Mouse (Mus musculus): ENCODE data around the gene Moap1. TPM values are rescaled to one million over a fixed set of nuclear protein-coding genes. Genes with fewer than 3 reads are reported as not detected.
A peak's percentile ranks its signal among the peaks of the same experiment; 100 is the strongest.

Gene Moap1
- polyA plus RNA-seq, 1 experiment from 2014 or later = 13.1 TPM

DNA sequence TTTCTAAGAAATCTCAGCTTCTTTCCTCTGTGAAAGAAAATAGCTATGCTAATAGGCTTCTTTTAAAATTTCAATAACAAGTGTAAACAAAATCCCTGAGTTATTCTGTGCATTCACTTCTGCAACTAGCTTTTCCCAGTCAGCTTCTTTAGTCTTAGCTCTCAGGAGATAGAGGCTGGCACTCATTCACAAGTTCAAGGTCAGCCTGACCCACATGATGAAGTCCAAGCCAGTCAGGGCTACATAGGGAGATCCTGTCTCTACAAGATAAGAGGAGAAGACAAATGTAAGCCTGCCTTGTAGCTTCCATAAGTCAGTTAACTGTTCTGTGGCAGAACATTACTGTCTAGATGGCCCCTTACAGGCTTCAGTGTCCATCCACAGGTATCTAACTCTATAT, 20.2 kb upstream of the Moap1 start:
- H3K36me3 ChIP-seq = peaks cover 50% of the 10 kb centered on the region
- H3K4me3 ChIP-seq = no peak overlapping the region
- H3K9ac ChIP-seq = no peak overlapping the region
- no peaks in the 10 kb centered on the region for H3K9me3 ChIP-seq (replicated peaks)
- H3K27me3 ChIP-seq = no peaks in the 10 kb centered on the region
- H3K27ac ChIP-seq = no peak overlapping the region
- H3K4me2 ChIP-seq = no peak overlapping the region
- no peak for ATAC-seq (replicated peaks; ENCODE audit: insufficient number of reproducible peaks, insufficient read depth, low FRiP score, low read depth)
- H3K4me1 ChIP-seq (replicated peaks) = peaks cover 13% of the 10 kb centered on the region

DNA sequence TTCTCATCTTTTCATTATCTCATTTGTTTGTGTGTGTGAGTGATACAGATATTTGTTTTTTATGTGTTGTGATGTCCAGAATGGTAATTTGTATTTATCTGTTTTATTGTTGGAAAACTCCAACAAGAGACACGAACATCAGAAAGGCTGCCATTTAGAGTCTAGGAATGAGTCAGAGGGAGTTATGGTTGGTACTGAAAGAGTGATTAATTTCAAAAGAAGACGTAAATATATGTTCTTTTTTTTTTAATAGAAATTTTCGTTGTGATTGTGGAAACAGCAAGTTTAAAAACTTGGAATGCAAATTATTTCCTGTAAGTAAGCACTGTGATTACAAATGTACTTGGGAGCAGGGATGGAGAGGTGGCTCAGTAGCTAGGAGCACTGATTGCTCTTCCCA, 18.2 kb upstream of the Moap1 start:
- Histone ChIP-seq H3K27me3 (no peaks in the 10 kb centered on the region), H3K9me3 (replicated peaks) (no peaks in the 10 kb centered on the region), H3K9ac (no peak overlapping the region), H3K27ac (no peak overlapping the region), H3K4me2 (no peak overlapping the region), H3K4me3 (no peak overlapping the region), H3K4me1 (replicated peaks) (peaks cover 16% of the 10 kb centered on the region), H3K36me3 (peaks cover 32% of the 10 kb centered on the region)
- WGBS = 83% methylated on average over 3 of the region's 3 CpGs
- no peak for ATAC-seq (replicated peaks; ENCODE audit: insufficient number of reproducible peaks, insufficient read depth, low FRiP score, low read depth)

DNA sequence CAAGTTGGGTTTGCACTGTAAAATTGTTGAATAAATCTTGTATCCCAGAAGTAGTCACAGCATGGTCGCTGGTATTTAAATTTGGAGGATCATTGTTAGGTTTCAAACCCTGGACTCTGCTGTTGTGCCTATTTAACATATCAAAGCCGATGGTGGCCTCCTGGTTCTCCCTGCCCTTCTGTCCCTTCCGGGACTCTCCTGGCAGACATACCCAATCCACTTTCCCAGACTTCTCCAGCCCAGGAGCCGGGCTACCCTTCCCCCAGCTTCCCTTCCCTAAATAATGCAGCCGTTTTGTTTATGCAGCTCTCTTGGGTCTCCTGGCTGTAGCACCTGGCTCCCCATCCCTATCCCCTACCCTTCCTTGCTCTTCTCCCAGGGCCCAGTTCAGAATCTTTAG, 15.5 kb upstream of the Moap1 start:
- Histone ChIP-seq H3K4me1 (replicated peaks) (peaks cover 22% of the 10 kb centered on the region), H3K27ac (peak overlapping the region; percentile 87; the same call in 1 of the 2 replicates), H3K9me3 (replicated peaks) (no peaks in the 10 kb centered on the region), H3K4me2 (peak overlapping the region; percentile 84), H3K9ac (peak overlapping the region; percentile 82), H3K36me3 (peaks cover 11% of the 10 kb centered on the region; the same call in 1 of the 2 replicates), H3K4me3 (peak overlapping the region; percentile 90), H3K27me3 (no peaks in the 10 kb centered on the region)
- ATAC-seq (replicated peaks; ENCODE audit: insufficient number of reproducible peaks, insufficient read depth, low FRiP score, low read depth) = no peak
- WGBS = 6% methylated on average over 5 of the region's 5 CpGs

DNA sequence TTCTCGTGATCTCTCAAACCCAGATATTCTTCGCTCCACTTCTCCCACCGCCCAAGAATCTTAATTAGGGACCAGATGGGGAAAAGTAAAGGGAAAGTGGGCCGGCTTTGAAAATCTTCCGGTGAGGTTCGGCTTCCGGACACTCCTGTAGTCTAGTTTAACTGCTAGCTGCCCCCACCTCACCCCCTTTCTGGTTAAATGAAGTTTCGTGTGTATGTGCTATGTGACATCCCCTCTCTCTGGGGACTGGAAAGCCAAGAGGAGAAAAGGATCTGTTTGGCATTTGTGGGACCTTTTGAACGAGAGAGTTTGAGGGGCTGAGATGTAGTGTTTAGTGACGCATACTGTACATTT, 14.9 kb upstream of the Moap1 start, which contains the start of gene Gm20604:
TSS of gene Gm20604 (minus strand) at position 270 of the 354 bp plus-strand sequence.
- H3K4me3 ChIP-seq = peak within 1 kb of the TSS; percentile 90
- peak within 1 kb of the TSS; percentile 84 for H3K4me2 ChIP-seq
- H3K4me1 ChIP-seq (replicated peaks) = peaks cover 22% of the 10 kb centered on the region
- peak within 1 kb of the TSS; percentile 92 for H3K27ac ChIP-seq
- H3K9ac ChIP-seq = peak within 1 kb of the TSS; percentile 82
- H3K36me3 ChIP-seq = peaks cover 8% of the 10 kb centered on the region; the same call in 1 of the 2 replicates
- WGBS = under 1% methylated on average over 10 of the region's 10 CpGs
- no peaks in the 10 kb centered on the region for H3K9me3 ChIP-seq (replicated peaks)
- no peak for ATAC-seq (replicated peaks; ENCODE audit: insufficient number of reproducible peaks, insufficient read depth, low FRiP score, low read depth)
- H3K27me3 ChIP-seq = no peaks in the 10 kb centered on the region

DNA sequence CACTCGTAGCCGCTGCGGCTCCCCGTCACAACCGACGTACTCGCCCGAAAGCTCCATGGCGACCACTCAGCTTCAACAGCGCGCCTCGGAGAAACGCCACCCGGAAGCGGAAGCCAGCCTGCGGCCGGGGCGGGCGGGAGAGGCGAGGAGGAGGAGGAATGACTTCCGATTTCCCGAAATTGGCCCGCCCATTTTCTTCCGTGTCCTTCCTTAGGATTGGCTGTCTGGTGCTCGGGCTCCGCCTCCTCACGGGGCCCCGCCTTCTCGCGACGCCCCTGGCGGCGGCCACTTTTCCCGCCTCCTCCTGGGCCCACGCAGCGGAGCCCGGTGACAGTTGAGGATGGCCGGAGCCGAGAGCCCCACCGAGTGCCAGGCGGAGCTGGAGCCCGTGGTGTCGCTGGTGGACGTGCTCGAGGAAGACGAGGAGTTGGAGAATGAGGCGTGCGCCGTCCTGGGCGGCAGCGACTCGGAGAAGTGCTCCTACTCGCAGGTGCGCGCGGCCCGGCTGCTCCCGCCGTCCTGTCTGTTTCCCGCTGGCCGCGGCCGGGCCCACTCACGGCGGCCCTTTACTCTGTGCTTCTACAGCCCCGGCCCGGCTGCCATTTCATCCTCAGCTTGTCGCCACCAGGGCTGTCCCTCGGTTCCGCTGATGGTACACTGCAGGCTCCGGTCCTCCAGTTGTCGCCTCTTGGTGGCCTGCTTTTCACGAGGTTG, 14.4 kb upstream of the Moap1 start, which contains the start of the genes Gm28051, Gon7 and Ubr7:
TSS of gene Gm28051 (minus strand) at position 77 of the 714 bp plus-strand sequence.
TSS of gene Gon7 (minus strand) at position 115 of the 714 bp plus-strand sequence.
TSS of gene Ubr7 (plus strand) at position 279 of the 714 bp plus-strand sequence.
- H3K36me3 ChIP-seq = peaks cover 7% of the 10 kb centered on the region; the same call in 1 of the 2 replicates
- H3K27ac ChIP-seq = peak within 1 kb of the TSS; percentile 92
- peaks cover 22% of the 10 kb centered on the region for H3K4me1 ChIP-seq (replicated peaks)
- H3K9me3 ChIP-seq (replicated peaks) = no peaks in the 10 kb centered on the region
- ATAC-seq (replicated peaks; ENCODE audit: insufficient number of reproducible peaks, insufficient read depth, low FRiP score, low read depth) = peak; percentile 96
- peak within 1 kb of the TSS; percentile 90 for H3K4me3 ChIP-seq
- WGBS = under 1% methylated on average over 73 of the region's 73 CpGs
- peak within 1 kb of the TSS; percentile 84 for H3K4me2 ChIP-seq
- H3K9ac ChIP-seq = peak within 1 kb of the TSS; percentile 82
- H3K27me3 ChIP-seq = no peaks in the 10 kb centered on the region

DNA sequence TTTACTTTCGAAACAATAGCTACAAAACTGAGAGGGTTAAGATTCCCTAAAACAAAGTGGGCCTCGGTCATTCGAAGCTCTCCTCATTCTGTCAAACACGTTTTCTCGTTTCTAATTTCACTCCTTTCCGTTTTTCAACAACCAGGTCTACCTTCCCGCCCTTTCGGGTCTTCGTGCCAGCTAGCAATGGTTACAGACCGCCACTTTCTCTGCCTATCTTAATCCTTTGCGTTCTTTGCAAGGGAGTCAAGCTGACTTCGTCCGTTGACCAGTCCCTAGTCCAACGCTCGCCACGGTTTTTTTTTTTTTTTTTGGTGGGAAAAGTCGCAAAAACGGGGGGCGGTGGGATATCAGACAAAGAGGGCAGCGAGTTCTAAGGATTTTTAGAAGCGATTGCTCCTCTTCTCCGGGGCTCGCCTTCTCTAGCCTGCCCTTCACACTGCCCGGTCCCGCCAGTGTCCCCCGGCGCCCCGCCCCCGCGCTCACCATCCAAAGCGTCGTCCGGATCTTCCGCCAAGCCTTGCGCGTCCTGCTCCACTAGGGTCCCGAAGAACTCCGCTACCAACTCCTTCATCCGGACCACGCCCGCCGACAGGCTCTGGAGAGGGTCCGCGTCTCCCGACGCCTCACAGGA, 13.7 kb upstream of the Moap1 start:
- H3K4me1 ChIP-seq (replicated peaks) = peaks cover 22% of the 10 kb centered on the region
- H3K9me3 ChIP-seq (replicated peaks) = no peaks in the 10 kb centered on the region
- peak overlapping the region; percentile 92 for H3K27ac ChIP-seq
- peak overlapping the region; percentile 79 for H3K4me2 ChIP-seq
- H3K9ac ChIP-seq = peak overlapping the region; percentile 63
- ATAC-seq (replicated peaks; ENCODE audit: insufficient number of reproducible peaks, insufficient read depth, low FRiP score, low read depth) = peak; percentile 81
- H3K36me3 ChIP-seq = peaks cover under 1% of the 10 kb centered on the region; the same call in 1 of the 2 replicates
- H3K4me3 ChIP-seq = peak overlapping the region; percentile 90
- no peaks in the 10 kb centered on the region for H3K27me3 ChIP-seq
- WGBS = 1% methylated on average over 46 of the region's 46 CpGs

DNA sequence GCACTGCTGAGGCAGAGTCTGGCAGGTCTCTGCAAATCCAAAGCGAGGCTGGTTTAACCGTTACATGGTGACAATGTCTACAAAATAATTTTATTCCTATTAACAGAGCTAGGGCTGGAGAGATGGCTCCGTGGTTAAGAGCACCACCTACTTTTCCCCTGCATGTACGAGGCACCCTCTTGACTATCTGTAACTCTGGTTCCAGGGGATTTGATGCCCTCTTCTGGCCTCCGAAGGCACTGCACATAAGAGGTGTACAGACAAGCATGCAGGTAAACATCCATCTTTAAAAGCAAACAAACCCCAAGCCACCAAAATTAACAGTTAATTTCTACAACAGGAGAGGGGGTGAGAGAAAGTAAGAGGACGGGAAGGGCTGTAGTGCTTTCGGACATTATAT, 12.8 kb upstream of the Moap1 start:
- Histone ChIP-seq H3K36me3 (no peaks in the 10 kb centered on the region; the same call in 1 of the 2 replicates), H3K27ac (0 out of 2 replicates have a peak overlapping the region, but pooled peaks have one; percentile 92), H3K9ac (peak overlapping the region; percentile 63; the same call in 1 of the 2 replicates), H3K4me2 (peak overlapping the region; percentile 79), H3K9me3 (replicated peaks) (no peaks in the 10 kb centered on the region), H3K27me3 (no peaks in the 10 kb centered on the region), H3K4me1 (replicated peaks) (peaks cover 22% of the 10 kb centered on the region), H3K4me3 (peak overlapping the region; percentile 90)
- no peak for ATAC-seq (replicated peaks; ENCODE audit: insufficient number of reproducible peaks, insufficient read depth, low FRiP score, low read depth)
- 81% methylated on average over 7 of the region's 7 CpGs for WGBS

DNA sequence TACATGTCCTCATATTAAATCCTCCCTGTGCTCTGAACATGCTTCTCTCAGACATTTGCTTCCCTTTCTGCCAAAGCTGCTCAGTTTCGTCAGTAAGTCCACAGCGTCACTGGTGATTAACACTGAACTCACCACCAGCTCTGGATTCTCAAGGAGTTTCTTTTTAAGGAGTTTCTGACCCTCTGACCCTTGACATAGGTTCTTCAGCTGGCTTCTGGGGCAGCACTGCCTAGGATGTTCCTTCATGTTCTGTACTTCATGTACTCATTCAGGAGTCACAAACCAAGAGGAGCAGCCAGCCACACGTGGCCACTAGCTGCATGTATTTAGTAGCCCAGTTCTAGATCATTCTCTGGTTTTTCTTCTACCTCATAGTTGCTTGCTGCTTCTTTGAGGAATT, 4.8 kb upstream of the Moap1 start:
- Histone ChIP-seq H3K36me3 (peaks cover 14% of the 10 kb centered on the region), H3K27ac (no peak overlapping the region), H3K4me2 (no peak overlapping the region), H3K27me3 (no peaks in the 10 kb centered on the region), H3K4me1 (replicated peaks) (peaks cover 12% of the 10 kb centered on the region), H3K4me3 (no peak overlapping the region), H3K9me3 (replicated peaks) (no peaks in the 10 kb centered on the region), H3K9ac (no peak overlapping the region)
- ATAC-seq (replicated peaks; ENCODE audit: insufficient number of reproducible peaks, insufficient read depth, low FRiP score, low read depth) = no peak
- 87% methylated on average over 3 of the region's 3 CpGs for WGBS

DNA sequence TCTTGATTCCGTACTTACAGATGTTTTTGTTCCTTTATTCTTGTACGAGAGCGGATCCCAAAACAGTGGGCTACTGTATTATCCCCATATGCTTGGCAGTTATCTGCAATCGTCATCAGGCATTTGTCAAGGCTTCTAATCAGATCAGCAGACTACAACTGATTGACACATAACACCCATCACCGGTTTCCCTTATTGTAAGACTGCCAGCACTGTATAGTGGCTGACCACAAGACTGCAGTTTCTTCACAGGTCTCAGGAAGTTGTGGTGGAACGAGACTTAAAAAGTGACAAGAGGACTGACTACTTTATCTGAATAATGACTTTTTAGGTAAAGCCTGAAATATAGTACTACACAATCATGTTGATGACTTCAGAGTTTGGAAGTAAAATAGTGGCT, 1.4 kb upstream of the Moap1 start:
- peaks cover 21% of the 10 kb centered on the region for H3K4me1 ChIP-seq (replicated peaks)
- no peaks in the 10 kb centered on the region for H3K9me3 ChIP-seq (replicated peaks)
- WGBS = 50% methylated on average over 6 of the region's 6 CpGs
- H3K36me3 ChIP-seq = peaks cover 14% of the 10 kb centered on the region
- peak overlapping the region; percentile 93 for H3K4me3 ChIP-seq
- H3K4me2 ChIP-seq = peak overlapping the region; percentile 82
- no peak for ATAC-seq (replicated peaks; ENCODE audit: insufficient number of reproducible peaks, insufficient read depth, low FRiP score, low read depth)
- 0 out of 2 replicates have a peak overlapping the region, but pooled peaks have one; percentile 91 for H3K9ac ChIP-seq
- no peak overlapping the region for H3K27ac ChIP-seq
- no peaks in the 10 kb centered on the region for H3K27me3 ChIP-seq

DNA sequence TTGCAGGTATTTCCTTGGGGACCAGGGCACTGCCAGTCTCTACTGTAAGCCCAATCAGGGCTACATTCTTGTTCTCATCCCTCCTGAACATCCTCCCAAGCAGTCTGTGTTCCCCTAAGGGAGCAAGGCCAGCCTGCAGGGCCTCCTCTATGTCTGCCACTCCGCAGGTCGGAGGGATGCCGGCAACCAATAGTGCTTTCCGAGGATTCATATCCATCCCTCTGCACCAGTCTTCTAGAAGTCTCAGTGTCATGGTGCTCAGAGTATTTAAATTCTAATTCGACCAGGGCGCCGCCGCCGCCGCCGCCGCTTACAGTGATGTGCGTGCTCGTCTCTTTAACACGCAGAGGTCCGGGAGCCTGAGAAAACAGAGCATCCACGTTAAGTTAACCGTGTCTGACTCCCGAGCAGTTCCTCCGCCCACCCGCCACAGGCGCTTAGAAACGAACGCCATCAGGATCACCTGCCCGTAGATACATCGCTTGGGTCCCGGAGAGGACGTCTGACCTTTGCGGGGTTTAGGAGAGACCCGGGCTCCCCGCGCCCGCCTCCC, 349 bp downstream of the Moap1 start:
- WGBS = under 1% methylated on average over 33 of the region's 33 CpGs
- H3K9ac ChIP-seq = peak overlapping the region; percentile 91

DNA sequence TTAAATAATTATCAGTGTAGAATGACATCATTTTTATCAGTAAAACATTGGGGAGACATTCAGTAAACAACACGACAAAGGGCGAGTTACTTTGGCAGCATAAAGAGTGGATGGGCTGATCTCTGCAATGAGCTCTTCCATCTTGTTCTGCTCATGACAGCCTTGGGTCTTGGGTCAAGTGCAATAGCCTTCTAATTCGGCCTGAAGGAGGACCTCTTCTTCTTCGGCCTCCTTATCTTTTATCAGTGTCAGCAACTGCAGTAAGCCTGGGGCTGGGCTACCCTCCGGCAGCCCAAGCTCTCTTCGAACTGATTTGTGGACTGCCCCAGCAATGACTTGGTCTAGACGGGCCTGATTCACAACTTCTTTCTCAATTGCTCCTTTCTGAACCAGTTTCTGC, 1.4 kb downstream of the Moap1 start:
- no peaks in the 10 kb centered on the region for H3K27me3 ChIP-seq
- H3K4me2 ChIP-seq = no peak overlapping the region
- H3K9ac ChIP-seq = no peak overlapping the region
- no peak overlapping the region for H3K4me3 ChIP-seq
- no peak for ATAC-seq (replicated peaks; ENCODE audit: insufficient number of reproducible peaks, insufficient read depth, low FRiP score, low read depth)
- H3K9me3 ChIP-seq (replicated peaks) = no peaks in the 10 kb centered on the region
- H3K4me1 ChIP-seq (replicated peaks) = peaks cover 21% of the 10 kb centered on the region
- H3K27ac ChIP-seq = no peak overlapping the region
- peaks cover 11% of the 10 kb centered on the region for H3K36me3 ChIP-seq
- 57% methylated on average over 7 of the region's 7 CpGs for WGBS

More for the DNA sequence above, 349 bp downstream of the Moap1 start:
- ATAC-seq (replicated peaks; ENCODE audit: insufficient number of reproducible peaks, insufficient read depth, low FRiP score, low read depth) = peak; percentile 20; the same call in 1 of the 2 replicates
- Histone ChIP-seq H3K4me3 (peak overlapping the region; percentile 93), H3K27me3 (no peaks in the 10 kb centered on the region), H3K27ac (peak overlapping the region; percentile 97), H3K9me3 (replicated peaks) (no peaks in the 10 kb centered on the region), H3K4me2 (peak overlapping the region; percentile 82), H3K4me1 (replicated peaks) (peaks cover 21% of the 10 kb centered on the region), H3K36me3 (peaks cover 14% of the 10 kb centered on the region)

All from heart, embryonic 15.5 days (tissue).